Mouse (Mus musculus): ENCODE results near the gene Arl15. TPM values are rescaled to one million over a fixed set of nuclear protein-coding genes. Genes with fewer than 3 reads are reported as not detected.

Gene Arl15
- polyA plus RNA-seq, 1 experiment from 2014 or later: 7.9 TPM

GRCm38 (mm10) chr13:114170061-114170460 is 375.8 kb downstream of the Arl15 start:
- no peaks in the 10 kb centered on the region for H3K27me3 ChIP-seq (ENCODE audit: control insufficient read depth, insufficient read depth, low read length)
- no peak overlapping the region for H3K4me2 ChIP-seq (ENCODE audit: low read depth, low read length)
- H3K36me3 ChIP-seq (ENCODE audit: control insufficient read depth, insufficient read depth, low read length): no peaks in the 10 kb centered on the region
- 69% methylated on average over 5 of the region's 5 CpGs for WGBS
- no peak overlapping the region for H3K4me3 ChIP-seq (replicated peaks; ENCODE audit: low read length)
- H3K27ac ChIP-seq (ENCODE audit: low read length): no peak overlapping the region
- no peaks in the 10 kb centered on the region for H3K9me3 ChIP-seq (replicated peaks; ENCODE audit: control insufficient read depth, low read length)
- no peak overlapping the region for H3K9ac ChIP-seq (ENCODE audit: low read length)
- ATAC-seq (ENCODE audit: insufficient read depth, low FRiP score): no peak
- no peaks in the 10 kb centered on the region for H3K4me1 ChIP-seq (ENCODE audit: control insufficient read depth, insufficient read depth, low read length)

- Histone ChIP-seq H3K9ac (ENCODE audit: low read length) (no peak overlapping the region), H3K9me3 (replicated peaks; ENCODE audit: control insufficient read depth, low read length) (no peaks in the 10 kb centered on the region), H3K4me1 (ENCODE audit: control insufficient read depth, insufficient read depth, low read length) (no peaks in the 10 kb centered on the region), H3K27me3 (ENCODE audit: control insufficient read depth, insufficient read depth, low read length) (no peaks in the 10 kb centered on the region), H3K4me2 (ENCODE audit: low read depth, low read length) (no peak overlapping the region), H3K27ac (ENCODE audit: low read length) (no peak overlapping the region), H3K4me3 (replicated peaks; ENCODE audit: low read length) (no peak overlapping the region), H3K36me3 (ENCODE audit: control insufficient read depth, insufficient read depth, low read length) (no peaks in the 10 kb centered on the region)
- no peak for ATAC-seq (ENCODE audit: insufficient read depth, low FRiP score)
- WGBS: 88% methylated on average over 5 of the region's 5 CpGs
Measured at GRCm38 (mm10) chr13:114171465-114171864, 377.2 kb downstream of the Arl15 start.

GRCm38 (mm10) chr13:114188107-114188506 is 393.8 kb downstream of the Arl15 start:
- Histone ChIP-seq H3K4me3 (replicated peaks; ENCODE audit: low read length) (no peak overlapping the region), H3K4me1 (ENCODE audit: control insufficient read depth, insufficient read depth, low read length) (no peaks in the 10 kb centered on the region; the same call in 1 of the 2 replicates), H3K27ac (ENCODE audit: low read length) (no peak overlapping the region), H3K27me3 (ENCODE audit: control insufficient read depth, insufficient read depth, low read length) (no peaks in the 10 kb centered on the region), H3K9me3 (replicated peaks; ENCODE audit: control insufficient read depth, low read length) (no peaks in the 10 kb centered on the region), H3K36me3 (ENCODE audit: control insufficient read depth, insufficient read depth, low read length) (no peaks in the 10 kb centered on the region), H3K4me2 (ENCODE audit: low read depth, low read length) (no peak overlapping the region), H3K9ac (ENCODE audit: low read length) (no peak overlapping the region)
- WGBS: 63% methylated on average over 7 of the region's 7 CpGs
- ATAC-seq (ENCODE audit: insufficient read depth, low FRiP score): no peak

- H3K9me3 ChIP-seq (replicated peaks; ENCODE audit: control insufficient read depth, low read length): no peaks in the 10 kb centered on the region
- no peak overlapping the region for H3K4me2 ChIP-seq (ENCODE audit: low read depth, low read length)
- no peaks in the 10 kb centered on the region; the same call in 1 of the 2 replicates for H3K4me1 ChIP-seq (ENCODE audit: control insufficient read depth, insufficient read depth, low read length)
- H3K27ac ChIP-seq (ENCODE audit: low read length): no peak overlapping the region
- no peak overlapping the region for H3K9ac ChIP-seq (ENCODE audit: low read length)
- ATAC-seq (ENCODE audit: insufficient read depth, low FRiP score): no peak
- no peaks in the 10 kb centered on the region for H3K36me3 ChIP-seq (ENCODE audit: control insufficient read depth, insufficient read depth, low read length)
- 87% methylated on average over 7 of the region's 7 CpGs for WGBS
- no peak overlapping the region for H3K4me3 ChIP-seq (replicated peaks; ENCODE audit: low read length)
- no peaks in the 10 kb centered on the region for H3K27me3 ChIP-seq (ENCODE audit: control insufficient read depth, insufficient read depth, low read length)
Measured at GRCm38 (mm10) chr13:114188801-114189200, 394.5 kb downstream of the Arl15 start.

GRCm38 (mm10) chr13:114189441-114189840 is 395.1 kb downstream of the Arl15 start:
- no peaks in the 10 kb centered on the region for H3K27me3 ChIP-seq (ENCODE audit: control insufficient read depth, insufficient read depth, low read length)
- H3K9ac ChIP-seq (ENCODE audit: low read length): no peak overlapping the region
- 84% methylated on average over 6 of the region's 6 CpGs for WGBS
- H3K9me3 ChIP-seq (replicated peaks; ENCODE audit: control insufficient read depth, low read length): no peaks in the 10 kb centered on the region
- no peaks in the 10 kb centered on the region; the same call in 1 of the 2 replicates for H3K4me1 ChIP-seq (ENCODE audit: control insufficient read depth, insufficient read depth, low read length)
- H3K27ac ChIP-seq (ENCODE audit: low read length): no peak overlapping the region
- no peaks in the 10 kb centered on the region for H3K36me3 ChIP-seq (ENCODE audit: control insufficient read depth, insufficient read depth, low read length)
- no peak for ATAC-seq (ENCODE audit: insufficient read depth, low FRiP score)
- no peak overlapping the region for H3K4me2 ChIP-seq (ENCODE audit: low read depth, low read length)
- no peak overlapping the region for H3K4me3 ChIP-seq (replicated peaks; ENCODE audit: low read length)

GRCm38 (mm10) chr13:114190898-114191297 is 396.6 kb downstream of the Arl15 start:
- WGBS: 73% methylated on average over 10 of the region's 10 CpGs
- H3K27ac ChIP-seq (ENCODE audit: low read length): no peak overlapping the region
- H3K4me1 ChIP-seq (ENCODE audit: control insufficient read depth, insufficient read depth, low read length): no peaks in the 10 kb centered on the region; the same call in 1 of the 2 replicates
- no peaks in the 10 kb centered on the region for H3K9me3 ChIP-seq (replicated peaks; ENCODE audit: control insufficient read depth, low read length)
- H3K4me3 ChIP-seq (replicated peaks; ENCODE audit: low read length): no peak overlapping the region
- ATAC-seq (ENCODE audit: insufficient read depth, low FRiP score): no peak
- no peaks in the 10 kb centered on the region for H3K27me3 ChIP-seq (ENCODE audit: control insufficient read depth, insufficient read depth, low read length)
- no peak overlapping the region for H3K4me2 ChIP-seq (ENCODE audit: low read depth, low read length)
- no peak overlapping the region for H3K9ac ChIP-seq (ENCODE audit: low read length)
- H3K36me3 ChIP-seq (ENCODE audit: control insufficient read depth, insufficient read depth, low read length): no peaks in the 10 kb centered on the region

- Histone ChIP-seq H3K9me3 (replicated peaks; ENCODE audit: control insufficient read depth, low read length) (no peaks in the 10 kb centered on the region), H3K4me1 (ENCODE audit: control insufficient read depth, insufficient read depth, low read length) (no peaks in the 10 kb centered on the region), H3K27ac (ENCODE audit: low read length) (no peak overlapping the region), H3K27me3 (ENCODE audit: control insufficient read depth, insufficient read depth, low read length) (no peaks in the 10 kb centered on the region), H3K4me3 (replicated peaks; ENCODE audit: low read length) (no peak overlapping the region), H3K36me3 (ENCODE audit: control insufficient read depth, insufficient read depth, low read length) (no peaks in the 10 kb centered on the region), H3K4me2 (ENCODE audit: low read depth, low read length) (no peak overlapping the region), H3K9ac (ENCODE audit: low read length) (no peak overlapping the region)
- no peak for ATAC-seq (ENCODE audit: insufficient read depth, low FRiP score)
- WGBS: 86% methylated on average over 10 of the region's 10 CpGs
Measured at GRCm38 (mm10) chr13:114198252-114198799, 404.0 kb downstream of the Arl15 start.

- H3K9me3 ChIP-seq (replicated peaks; ENCODE audit: control insufficient read depth, low read length): no peaks in the 10 kb centered on the region
- no peaks in the 10 kb centered on the region for H3K36me3 ChIP-seq (ENCODE audit: control insufficient read depth, insufficient read depth, low read length)
- no peak for ATAC-seq (ENCODE audit: insufficient read depth, low FRiP score)
- no peaks in the 10 kb centered on the region for H3K27me3 ChIP-seq (ENCODE audit: control insufficient read depth, insufficient read depth, low read length)
- no peak overlapping the region for H3K4me2 ChIP-seq (ENCODE audit: low read depth, low read length)
- no peaks in the 10 kb centered on the region for H3K4me1 ChIP-seq (ENCODE audit: control insufficient read depth, insufficient read depth, low read length)
- no peak overlapping the region for H3K27ac ChIP-seq (ENCODE audit: low read length)
- H3K9ac ChIP-seq (ENCODE audit: low read length): no peak overlapping the region
- 81% methylated on average over 6 of the region's 6 CpGs for WGBS
- H3K4me3 ChIP-seq (replicated peaks; ENCODE audit: low read length): no peak overlapping the region
Measured at GRCm38 (mm10) chr13:114199746-114200145, 405.4 kb downstream of the Arl15 start.

GRCm38 (mm10) chr13:114200545-114200944 is 406.2 kb downstream of the Arl15 start:
- no peaks in the 10 kb centered on the region for H3K27me3 ChIP-seq (ENCODE audit: control insufficient read depth, insufficient read depth, low read length)
- H3K36me3 ChIP-seq (ENCODE audit: control insufficient read depth, insufficient read depth, low read length): no peaks in the 10 kb centered on the region
- H3K4me3 ChIP-seq (replicated peaks; ENCODE audit: low read length): no peak overlapping the region
- H3K9me3 ChIP-seq (replicated peaks; ENCODE audit: control insufficient read depth, low read length): no peaks in the 10 kb centered on the region
- H3K4me2 ChIP-seq (ENCODE audit: low read depth, low read length): no peak overlapping the region
- 64% methylated on average over 7 of the region's 7 CpGs for WGBS
- no peaks in the 10 kb centered on the region for H3K4me1 ChIP-seq (ENCODE audit: control insufficient read depth, insufficient read depth, low read length)
- no peak overlapping the region; the same call in 1 of the 2 replicates for H3K27ac ChIP-seq (ENCODE audit: low read length)
- H3K9ac ChIP-seq (ENCODE audit: low read length): no peak overlapping the region
- peak; percentile 56; the same call in 1 of the 2 replicates for ATAC-seq (ENCODE audit: insufficient read depth, low FRiP score)

Data from stomach, embryonic 16.5 days (tissue).